Mouse (Mus musculus) small intestine, adult 2 months (tissue): ENCODE data around the gene Otulin.

Experiments used
- CTCF ChIP-seq: fragments of 200-500 bp; IDR thresholded peaks from 2 replicates; pipeline ENCODE4 v1.5.1; 2012; ENCODE audit warnings: low read depth, mild to moderate bottlenecking, control low read depth, inconsistent platforms, low read length, moderate library complexity, mixed read lengths; ENCODE audit not compliant: insufficient replicate concordance, insufficient read length; ENCODE audit errors: extremely low read depth
- POLR2A ChIP-seq: fragments of 200-500 bp; IDR thresholded peaks from 2 replicates; pipeline ENCODE4 v1.6.1; 2012; ENCODE audit warnings: low read depth, mild to moderate bottlenecking, control low read depth, inconsistent platforms, low read length, moderate library complexity

GRCm38 (mm10) chr15:27496596-27497299, 133.7 kb downstream of the Otulin start:
- TF ChIP-seq POLR2A, result no peak
- no peak for TF ChIP-seq CTCF
